Mouse (Mus musculus): ENCODE measurements around the gene Ago1.
A peak's percentile ranks its signal among the peaks of the same experiment; 100 is the strongest.

GRCm38 (mm10) chr4:126429347-126430079, 38.9 kb downstream of the Ago1 start, which contains the start of gene Ago3:
- TF ChIP-seq CTCF (IDR thresholded peaks at IDR 0.05; ENCODE audit: extremely low read depth, insufficient read length, insufficient replicate concordance, low read depth, low read length), result no peak
- TF ChIP-seq POLR2A (IDR thresholded peaks at IDR 0.05; ENCODE audit: low read depth, low read length), result peak; percentile 37; the same call in 1 of the 2 replicates

Measured in small intestine, adult 2 months (tissue).